Mouse (Mus musculus): ENCODE results near the gene Cnbd2.

Cnbd2 gene

GRCm38 (mm10) chr2:156340078-156340477, 28.0 kb downstream of the Cnbd2 start:
- ChIA-PET POLR2A (interaction anchor here in 1 of 4 experiments (1.7 kb wide), 1 partner anchor 23 kb away, joined by 4 read pairs; no protein-coding TSS in a partner anchor), CTCF (no interaction called here)

DNA sequence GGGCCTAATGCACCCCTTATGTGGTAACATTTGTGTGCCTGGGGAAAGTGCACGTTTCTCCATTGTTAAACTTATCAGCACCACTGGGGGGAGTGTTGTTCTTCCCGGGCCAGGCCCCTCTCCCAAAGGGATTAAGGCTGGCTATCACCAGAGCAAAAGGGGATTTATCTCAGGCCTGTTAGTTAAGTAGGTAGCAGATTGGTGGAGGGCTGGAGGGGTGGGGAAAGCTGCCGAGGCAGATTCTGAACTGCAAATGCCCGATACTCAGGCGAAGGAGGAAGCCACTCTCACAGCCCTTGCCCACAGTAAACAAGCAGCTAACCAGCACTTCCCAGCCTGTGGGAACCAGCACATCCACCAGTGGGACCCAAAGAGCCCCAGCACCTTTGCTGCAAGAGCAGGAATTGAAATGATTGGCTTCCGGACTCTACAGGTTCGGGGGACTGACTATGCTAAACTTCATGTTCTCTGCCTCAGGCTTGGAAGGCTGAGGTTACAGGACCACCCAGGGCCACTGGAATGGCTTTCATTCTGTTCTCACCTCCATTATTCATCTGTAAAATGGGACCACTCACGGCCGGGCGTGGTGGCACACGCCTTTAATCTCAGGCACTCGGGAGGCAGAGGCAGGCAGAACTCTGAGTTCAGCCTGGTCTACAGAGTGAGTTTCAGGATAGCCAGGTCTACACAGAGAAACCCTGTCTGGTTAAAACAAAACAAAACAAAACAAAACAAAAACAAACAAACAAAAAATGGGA, 32.9 kb downstream of the Cnbd2 start:
- ChIA-PET CTCF (interaction anchor here in 3 of 4 experiments (0.6 to 2.0 kb wide), 9 partner anchors 7 to 558 kb away, joined by 3 to 5 read pairs (median 3); partner anchors contain the start of genes Cnbd2 (in 1 of the 3) and Scand1 (in 1 of the 3)), POLR2A (interaction anchor here in 3 of 4 experiments (0.7 to 2.6 kb wide), 7 partner anchors 14 to 202 kb away, joined by 3 to 13 read pairs (median 3); partner anchors contain the start of genes Aar2 (in 1 of the 3), Cnbd2 (in 1 of the 3) and Scand1 (in 1 of the 3))

GRCm38 (mm10) chr2:156348812-156349211, 36.7 kb downstream of the Cnbd2 start:
- CTCF ChIA-PET: interaction anchor here in 1 of 4 experiments (2.1 kb wide), 1 partner anchor 43 kb away, joined by 4 read pairs; no protein-coding TSS in a partner anchor
- POLR2A ChIA-PET: interaction anchor here in 2 of 4 experiments (0.9 to 1.7 kb wide), 4 partner anchors 29 to 458 kb away, joined by 3 to 5 read pairs (median 3); partner anchors contain the start of genes Cnbd2 (in 1 of the 2), Rbm39 (in 1 of the 2) and Scand1 (in 1 of the 2)

DNA sequence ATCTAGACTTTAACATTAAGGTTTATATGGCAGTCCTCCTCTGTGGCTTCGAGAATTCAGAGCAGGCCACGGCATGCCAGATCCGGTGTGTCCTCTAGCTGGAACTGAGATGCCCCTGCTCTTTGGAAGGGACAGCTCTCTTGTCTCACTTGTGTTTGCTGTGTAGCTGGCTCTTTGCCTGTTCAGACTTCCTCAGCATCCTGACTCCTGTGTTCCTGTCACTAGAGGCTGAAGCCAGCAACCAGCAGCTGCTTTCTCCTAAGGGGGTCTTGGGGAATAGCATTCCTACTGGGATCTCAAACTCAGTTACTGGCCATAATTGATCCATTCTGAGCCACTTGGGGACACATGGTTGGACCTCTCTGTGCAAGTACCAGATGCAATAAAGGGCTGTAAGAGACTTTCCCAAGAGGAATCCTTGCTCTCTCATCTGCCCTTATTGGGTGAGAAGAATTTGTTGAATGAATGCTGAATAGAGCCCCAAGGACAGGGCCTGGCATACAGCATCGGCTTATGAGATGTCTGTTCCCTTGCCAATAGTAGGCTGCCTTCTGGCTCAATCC, 37.3 kb downstream of the Cnbd2 start:
- ChIA-PET CTCF (interaction anchor here in 2 of 4 experiments (0.6 to 2.1 kb wide), 2 partner anchors 44 to 344 kb away, joined by 3 to 4 read pairs; no protein-coding TSS in a partner anchor), POLR2A (interaction anchor here in 2 of 4 experiments (0.9 to 1.7 kb wide), 4 partner anchors 37 to 458 kb away, joined by 3 to 5 read pairs (median 3); partner anchors contain the start of genes Cnbd2 (in 1 of the 2), Epb41l1 (in 1 of the 2) and Scand1 (in 1 of the 2))

DNA sequence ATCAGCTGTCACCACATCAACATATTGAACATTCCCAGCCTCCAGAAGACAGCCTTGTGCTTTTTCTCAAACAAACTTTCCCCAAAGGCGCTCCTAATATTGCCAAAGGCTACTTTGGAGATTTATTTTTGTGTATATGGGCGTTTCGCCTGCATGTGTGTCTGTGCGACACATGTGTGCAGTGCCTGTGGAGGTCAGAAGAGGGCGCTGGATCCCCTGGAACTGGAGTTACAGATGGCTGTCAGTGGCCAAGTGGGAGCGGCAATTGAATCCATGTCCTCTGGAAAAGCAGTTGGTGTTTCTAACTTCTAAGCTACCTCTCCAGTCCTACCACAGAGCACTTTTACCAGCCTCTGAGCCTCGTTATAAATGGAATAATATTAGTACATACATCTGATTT, 39.1 kb downstream of the Cnbd2 start:
- POLR2A ChIA-PET: interaction anchor here in 2 of 4 experiments (0.6 to 3.7 kb wide), 3 partner anchors 28 to 489 kb away, joined by 3 to 10 read pairs (median 4); partner anchors contain the start of gene Tgif2 (in 1 of the 2)
- CTCF ChIA-PET: interaction anchor here in 2 of 4 experiments (0.6 to 1.1 kb wide), 7 partner anchors 8 to 147 kb away, joined by 3 to 4 read pairs (median 3); no protein-coding TSS in a partner anchor

GRCm38 (mm10) chr2:156352413-156353165, 40.5 kb downstream of the Cnbd2 start:
- CTCF ChIA-PET: interaction anchor here in 3 of 4 experiments (0.6 to 1.2 kb wide), 4 partner anchors 84 to 1886 kb away, joined by 3 read pairs; no protein-coding TSS in a partner anchor

DNA sequence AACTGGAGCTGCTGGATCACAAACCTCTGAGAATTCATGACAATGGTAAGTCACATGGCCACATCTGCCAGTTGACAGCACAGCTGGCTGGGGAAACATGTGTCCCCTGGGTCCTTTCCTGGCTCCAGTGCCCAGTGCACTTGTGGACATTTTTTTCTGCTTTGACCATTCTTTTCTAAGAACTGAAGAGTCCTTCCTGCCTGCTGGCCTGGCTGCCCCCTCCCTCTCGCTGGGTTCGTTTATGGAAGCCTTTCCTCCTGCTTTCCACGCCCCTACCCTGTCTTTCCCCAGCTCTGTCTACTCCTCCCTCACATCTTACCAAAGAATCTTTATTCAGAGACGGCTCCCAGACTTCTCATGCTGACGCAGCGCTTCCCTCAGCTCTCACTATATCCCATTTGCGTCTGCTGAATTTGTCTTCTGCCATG, 41.2 kb downstream of the Cnbd2 start:
- ChIA-PET POLR2A (interaction anchor here in 2 of 4 experiments (0.8 to 3.7 kb wide), 8 partner anchors 11 to 41 kb away, joined by 3 to 10 read pairs (median 5); no protein-coding TSS in a partner anchor), CTCF (interaction anchor here in 3 of 4 experiments (0.6 to 1.7 kb wide), 11 partner anchors 8 to 543 kb away, joined by 3 to 5 read pairs (median 3); no protein-coding TSS in a partner anchor)

More at GRCm38 (mm10) chr2:156352413-156353165, 40.5 kb downstream of the Cnbd2 start:
- POLR2A ChIA-PET: interaction anchor here in 2 of 4 experiments (0.8 to 3.7 kb wide), 5 partner anchors 10 to 27 kb away, joined by 5 to 10 read pairs (median 5); no protein-coding TSS in a partner anchor

- CTCF ChIA-PET: interaction anchor here in 1 of 4 experiments (0.6 kb wide), 1 partner anchor 69 kb away, joined by 3 read pairs; no protein-coding TSS in a partner anchor
- POLR2A ChIA-PET: interaction anchor here in 3 of 4 experiments (0.8 to 1.2 kb wide), 5 partner anchors 8 to 374 kb away, joined by 3 to 8 read pairs (median 3); no protein-coding TSS in a partner anchor
Measured at GRCm38 (mm10) chr2:156356031-156356430, 43.9 kb downstream of the Cnbd2 start.

DNA sequence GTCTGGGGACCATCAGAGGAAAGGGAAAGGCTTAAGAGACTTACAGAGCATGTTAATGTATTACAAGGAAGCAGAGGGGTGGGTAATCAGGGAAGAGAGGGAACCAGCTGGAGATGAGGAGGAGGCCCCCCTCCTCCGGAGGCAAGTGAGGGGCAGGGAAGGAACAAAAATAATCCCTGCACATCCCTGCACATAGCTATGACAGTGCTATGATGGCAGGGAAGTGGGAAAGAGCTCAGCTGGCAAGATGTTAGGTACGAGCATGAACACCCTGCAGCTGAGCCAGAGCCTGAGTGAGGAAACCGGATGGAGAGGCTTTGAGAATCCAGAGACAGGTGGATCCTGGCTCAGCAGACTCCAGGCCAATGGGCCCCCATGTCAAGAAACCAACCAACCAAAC, 56.4 kb downstream of the Cnbd2 start:
- ChIA-PET POLR2A (interaction anchor here in 2 of 4 experiments (1.1 to 1.3 kb wide), 2 partner anchors 10 to 179 kb away, joined by 3 to 4 read pairs; no protein-coding TSS in a partner anchor), CTCF (interaction anchor here in 1 of 4 experiments (0.8 to 1.2 kb wide), 2 partner anchors 13 to 17 kb away, joined by 3 read pairs; no protein-coding TSS in a partner anchor)

DNA sequence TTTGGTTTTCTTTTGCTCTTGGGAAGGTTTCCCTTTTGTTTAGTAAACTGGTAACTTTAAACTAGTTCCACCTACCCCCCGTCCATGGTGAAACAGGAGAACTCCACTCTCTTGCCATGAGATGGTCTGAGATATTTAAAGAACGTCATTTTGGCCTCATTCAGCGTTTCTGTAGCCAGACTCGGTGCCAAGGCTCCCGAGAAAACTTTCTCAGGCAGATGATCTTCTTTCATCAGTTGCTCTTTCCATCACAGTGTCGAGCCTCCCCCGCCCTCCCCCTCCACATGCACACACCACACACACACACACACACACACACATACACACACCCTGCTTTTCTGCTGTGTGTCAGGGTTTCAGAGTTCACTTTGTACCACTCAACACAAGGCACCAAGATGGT, 58.8 kb downstream of the Cnbd2 start:
- ChIA-PET CTCF (no interaction called here), POLR2A (interaction anchor here in 1 of 4 experiments (0.9 kb wide), 1 partner anchor 174 kb away, joined by 3 read pairs; no protein-coding TSS in a partner anchor)

- CTCF ChIA-PET: interaction anchor here in 1 of 4 experiments (0.5 kb wide), 1 partner anchor 263 kb away, joined by 3 read pairs; no protein-coding TSS in a partner anchor
- POLR2A ChIA-PET: interaction anchor here in 2 of 4 experiments (0.7 to 1.3 kb wide), 4 partner anchors 25 to 313 kb away, joined by 3 read pairs; no protein-coding TSS in a partner anchor
Measured at GRCm38 (mm10) chr2:156376956-156377355, 64.9 kb downstream of the Cnbd2 start.

- POLR2A ChIA-PET: interaction anchor here in 2 of 4 experiments (0.6 to 3.3 kb wide), 10 partner anchors 10 to 1509 kb away, joined by 3 to 10 read pairs (median 4); partner anchors contain the start of genes Cnbd2 (in 1 of the 2), Epb41l1 (in 1 of the 2) and Scand1 (in 1 of the 2)
- CTCF ChIA-PET: interaction anchor here in 2 of 4 experiments (0.7 to 1.3 kb wide), 3 partner anchors 21 to 136 kb away, joined by 3 to 4 read pairs (median 3); partner anchors contain the start of gene Scand1 (in 1 of the 2)
Measured at GRCm38 (mm10) chr2:156379929-156380328, 67.8 kb downstream of the Cnbd2 start.

- CTCF ChIA-PET: interaction anchor here (0.5 to 1.7 kb wide), 13 partner anchors 13 to 239 kb away, joined by 3 to 9 read pairs (median 3); partner anchors contain the start of genes Scand1 (in 2 of the 4) and Cnbd2 (in 1 of the 4)
Measured at GRCm38 (mm10) chr2:156381350-156381749, 69.3 kb downstream of the Cnbd2 start.

DNA sequence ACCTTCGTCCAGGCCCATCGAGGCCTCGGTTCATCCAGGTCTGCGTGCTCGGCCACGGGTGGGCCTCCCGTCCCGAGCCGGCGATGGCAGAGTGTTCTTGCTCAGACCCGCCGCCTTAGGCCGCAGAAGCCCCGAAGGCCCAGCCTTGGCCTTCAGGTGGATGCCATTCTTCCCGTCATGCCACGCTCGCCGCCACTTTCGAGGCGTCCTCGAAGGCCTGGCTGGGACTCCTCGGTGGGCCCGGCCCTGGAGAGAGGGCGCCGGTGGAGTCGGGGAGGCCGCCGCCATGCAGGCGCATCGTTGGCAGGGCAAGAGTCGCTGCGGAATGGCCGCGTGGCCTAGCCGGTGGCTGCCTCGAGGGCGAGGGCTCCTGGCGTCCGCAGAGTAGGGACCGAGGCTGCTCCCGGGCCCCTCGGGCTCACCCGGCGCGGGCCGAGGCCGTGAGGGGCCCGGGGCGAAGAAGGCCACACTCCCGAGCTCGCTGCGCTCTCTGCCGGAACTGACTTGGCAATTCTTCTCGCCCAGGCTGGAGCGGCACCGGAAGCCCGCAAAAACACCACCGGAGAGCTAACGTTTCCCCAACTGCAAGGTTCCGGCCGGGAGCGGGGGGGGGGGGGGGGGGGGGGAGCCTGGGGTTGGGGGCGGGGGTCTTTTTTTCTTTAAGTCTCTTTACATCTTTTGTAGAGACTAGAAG, 80.5 kb downstream of the Cnbd2 start:
- POLR2A ChIA-PET: interaction anchor here in 3 of 4 experiments (0.5 to 1.8 kb wide), 28 partner anchors 8 to 385 kb away, joined by 3 to 6 read pairs (median 3); partner anchors contain the start of genes 6430550D23Rik (in 2 of the 3), Ergic3 (in 2 of the 3), Epb41l1 (in 1 of the 3) and Rbm39 (in 1 of the 3)
- CTCF ChIA-PET: interaction anchor here (0.5 to 2.4 kb wide), 6 partner anchors 41 to 840 kb away, joined by 3 to 6 read pairs (median 4); partner anchors contain the start of genes Cnbd2 (in 1 of the 4) and Scand1 (in 1 of the 4)

More at GRCm38 (mm10) chr2:156381350-156381749, 69.3 kb downstream of the Cnbd2 start:
- POLR2A ChIA-PET: interaction anchor here in 3 of 4 experiments (0.7 to 1.6 kb wide), 7 partner anchors 9 to 523 kb away, joined by 3 to 6 read pairs (median 4); no protein-coding TSS in a partner anchor

GRCm38 (mm10) chr2:156393155-156393828, 81.2 kb downstream of the Cnbd2 start:
- CTCF ChIA-PET: interaction anchor here in 3 of 4 experiments (0.6 to 2.4 kb wide), 6 partner anchors 48 to 326 kb away, joined by 3 to 10 read pairs (median 4); partner anchors contain the start of genes Cnbd2 (in 1 of the 3) and Scand1 (in 1 of the 3)
- POLR2A ChIA-PET: interaction anchor here in 3 of 4 experiments (0.5 to 1.8 kb wide), 34 partner anchors 8 to 385 kb away, joined by 3 to 6 read pairs (median 3); partner anchors contain the start of genes 6430550D23Rik (in 2 of the 3), Ergic3 (in 2 of the 3), Epb41l1 (in 1 of the 3) and Rbm39 (in 1 of the 3)

Measured in embryonic stem cell, embryonic (primary cell).